Mouse (Mus musculus): ENCODE results near the gene Fmnl2.

The Fmnl2 gene

DNA sequence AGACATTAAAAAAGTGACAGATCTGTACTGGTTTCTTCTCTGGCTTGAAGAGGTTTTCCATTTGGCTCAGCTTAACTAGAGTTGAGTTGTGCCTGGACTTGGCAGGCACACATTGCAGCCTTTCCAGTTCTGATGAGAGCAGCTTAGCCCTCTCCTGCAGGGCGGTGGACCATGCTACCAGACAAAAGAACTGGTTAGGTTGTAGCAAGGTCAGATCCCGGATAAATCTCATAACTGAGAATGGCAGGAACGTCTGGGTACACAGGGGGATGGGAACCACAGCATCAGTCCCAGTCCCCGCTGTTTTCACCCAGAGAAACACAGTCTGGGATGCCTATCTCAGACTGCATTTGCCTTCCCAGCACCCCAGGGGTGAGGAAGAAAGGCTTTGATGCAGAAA is 127.5 kb downstream of the Fmnl2 start:
- no peak for DNase-seq (ENCODE audit: low read depth, low spot score)

DNA sequence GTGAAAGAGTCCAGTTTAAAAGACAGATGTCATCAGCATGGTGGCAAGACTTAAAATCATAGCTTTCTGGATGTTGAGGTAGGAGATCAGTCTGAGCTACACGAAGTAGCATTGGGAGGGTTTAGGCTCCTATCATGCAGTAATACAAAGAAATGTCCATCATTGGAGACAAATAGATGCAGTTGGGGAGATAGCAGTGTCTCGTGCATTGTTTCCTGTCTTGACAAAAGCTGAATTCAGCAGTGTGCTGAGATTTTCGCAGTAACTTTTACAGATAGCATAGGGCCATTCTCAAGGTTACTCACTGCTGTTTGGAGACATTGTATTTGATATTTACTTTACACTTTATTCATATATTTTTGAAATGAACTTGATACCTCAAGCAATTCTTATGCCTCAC is 128.7 kb downstream of the Fmnl2 start:
- no peak for DNase-seq (ENCODE audit: low read depth, low spot score)

DNA sequence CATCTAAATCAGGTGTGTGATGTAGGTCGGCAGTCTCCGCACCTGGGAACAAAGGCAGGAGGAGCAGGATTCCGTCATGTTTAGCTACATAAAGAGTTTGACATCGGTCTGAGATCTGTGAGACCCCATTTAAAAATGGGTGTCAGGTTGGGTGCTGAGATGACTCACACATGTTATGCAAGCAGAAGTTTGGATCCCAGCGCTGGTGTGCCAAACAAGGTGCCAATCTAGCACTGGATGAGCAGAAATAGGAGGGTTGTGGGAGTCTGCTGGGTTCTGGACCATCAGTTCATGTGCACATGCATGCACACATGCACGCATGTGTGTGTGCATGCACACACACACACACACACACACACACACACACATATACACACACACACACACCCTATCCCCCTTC is 129.4 kb downstream of the Fmnl2 start:
- DNase-seq (ENCODE audit: low read depth, low spot score): no peak

DNA sequence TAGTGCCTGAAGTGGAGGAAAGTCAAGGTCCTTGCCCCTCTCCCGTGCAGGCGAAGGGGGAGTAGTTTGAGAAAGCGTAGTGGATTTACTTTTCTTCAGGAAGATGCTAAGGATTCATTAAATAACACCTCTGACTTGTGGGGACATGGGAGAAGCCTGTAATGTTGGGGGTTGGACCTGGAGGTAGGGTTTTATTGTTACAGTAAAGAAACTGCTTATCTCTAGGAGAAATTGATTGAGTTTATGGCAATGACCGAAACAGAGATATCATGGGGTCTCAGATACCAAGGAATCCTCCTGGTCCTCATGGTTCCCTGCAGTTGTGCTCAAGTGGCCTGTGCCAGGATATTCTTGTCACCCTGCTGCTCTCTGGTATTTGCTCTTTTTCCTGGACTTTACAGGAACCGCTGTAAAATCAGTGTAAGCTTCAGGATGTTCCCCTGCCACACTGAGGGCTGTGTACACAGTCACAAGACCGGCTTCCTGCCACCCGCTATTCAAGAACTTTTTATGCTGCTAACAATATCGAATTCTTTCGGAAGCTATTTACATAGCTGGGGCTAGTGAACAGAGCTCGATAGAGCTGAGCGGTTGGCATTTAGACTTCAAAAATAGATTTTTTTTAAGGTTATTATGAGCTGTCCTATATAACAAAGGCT is 130.1 kb downstream of the Fmnl2 start:
- no peak for DNase-seq (ENCODE audit: low read depth, low spot score)

DNA sequence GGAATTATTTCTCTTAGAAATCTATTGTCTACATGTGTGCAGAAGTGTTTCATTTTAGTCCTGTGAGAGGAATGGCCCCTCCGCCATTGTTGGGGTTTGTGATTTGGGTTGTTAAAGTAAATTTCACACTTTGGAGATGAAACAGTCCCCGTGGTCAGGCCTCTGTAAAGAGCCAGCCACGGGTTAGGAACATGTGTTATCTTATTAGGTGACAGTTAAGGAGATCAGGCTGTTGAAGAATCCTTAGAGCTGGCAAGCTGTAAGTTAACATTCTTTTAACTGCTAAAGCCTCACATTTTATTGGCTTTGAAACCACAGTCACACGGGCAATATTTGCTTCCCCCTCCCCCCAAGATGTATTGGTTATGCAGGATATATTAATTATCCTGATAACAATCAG is 131.7 kb downstream of the Fmnl2 start:
- DNase-seq (ENCODE audit: low read depth, low spot score): no peak

DNA sequence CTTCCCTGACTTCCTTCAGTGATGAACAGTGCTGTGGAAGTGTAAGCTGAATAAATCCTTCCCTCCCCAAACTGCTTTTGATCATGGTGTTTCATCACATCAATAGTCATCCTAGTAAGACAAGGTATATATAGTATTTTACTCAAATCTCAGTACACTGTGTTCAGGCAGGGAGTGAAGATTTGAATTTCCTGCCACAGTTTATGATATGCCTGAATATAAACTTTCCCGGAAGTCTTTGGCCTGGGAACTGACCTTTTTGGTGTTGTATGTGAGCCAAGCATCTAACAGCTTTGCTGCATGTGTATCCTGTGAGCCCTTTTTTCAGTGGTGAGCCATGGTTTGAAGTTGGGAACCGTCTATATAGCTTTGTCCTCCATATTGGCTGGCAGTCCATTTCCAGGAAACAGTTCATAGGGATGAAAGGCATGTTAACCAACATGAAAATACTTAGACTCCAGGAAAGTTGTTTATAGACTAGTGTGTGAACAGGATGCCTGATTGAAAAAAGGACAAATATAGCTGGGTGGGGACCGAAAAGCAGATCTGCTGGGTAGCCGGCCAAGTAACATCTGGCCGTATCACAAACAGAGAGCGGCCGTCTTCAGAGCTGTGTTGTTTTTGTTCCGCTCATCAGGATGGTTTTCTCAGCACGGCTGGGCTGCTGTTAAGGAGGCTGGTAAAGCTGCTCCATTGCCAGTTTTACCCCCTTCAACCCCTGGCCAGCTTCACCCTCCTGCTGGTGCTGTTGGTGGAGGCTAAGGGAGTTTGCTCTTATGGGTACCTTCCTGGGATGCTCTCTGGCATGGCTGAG is 133.4 kb downstream of the Fmnl2 start:
- DNase-seq (ENCODE audit: low read depth, low spot score): no peak

DNA sequence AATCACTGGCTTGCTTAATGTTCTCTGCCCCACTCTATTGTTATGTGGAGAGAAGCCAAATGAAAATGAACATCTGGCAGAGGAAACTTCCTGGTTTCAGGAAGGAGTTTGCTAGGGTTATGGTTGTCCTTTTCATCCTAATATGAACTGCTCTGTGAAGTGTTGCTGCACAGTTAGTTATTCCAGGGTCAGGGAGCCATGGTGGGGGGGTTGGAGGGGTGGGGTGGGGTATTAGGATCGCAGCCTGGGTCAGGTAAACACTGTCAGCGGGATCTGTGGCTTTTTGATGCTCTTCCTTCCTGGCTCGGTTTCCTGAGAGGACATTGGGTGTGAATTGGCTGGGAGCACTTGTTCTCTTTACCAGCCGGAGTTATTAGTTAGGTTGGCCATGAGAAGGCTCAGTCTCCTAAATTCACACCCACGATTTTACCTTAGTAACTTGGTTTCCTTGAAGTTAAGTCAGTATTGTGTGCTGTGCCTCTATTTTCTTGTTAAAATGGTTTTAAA is 134.1 kb downstream of the Fmnl2 start:
- DNase-seq (ENCODE audit: low read depth, low spot score): no peak

DNA sequence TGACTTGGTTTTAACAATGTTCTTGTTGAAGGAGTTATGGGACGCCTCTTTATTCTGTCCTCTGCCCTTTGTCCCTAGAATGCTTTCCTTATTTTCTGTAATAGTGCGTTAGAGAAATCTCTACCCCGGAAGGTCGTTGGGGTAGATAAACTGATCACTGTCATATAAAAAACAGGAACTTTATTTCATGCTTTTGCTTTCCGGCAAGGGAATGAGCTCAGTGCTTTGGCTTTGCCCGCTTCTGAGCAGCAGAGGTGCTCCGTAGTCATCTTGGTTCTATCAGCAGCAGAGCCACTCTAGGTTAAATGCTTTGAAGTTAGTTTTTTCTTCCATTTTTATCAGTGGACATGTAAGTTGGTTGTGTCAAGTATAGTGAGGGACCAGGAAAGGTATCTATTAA is 135.6 kb downstream of the Fmnl2 start:
- DNase-seq (ENCODE audit: low read depth, low spot score): no peak

DNA sequence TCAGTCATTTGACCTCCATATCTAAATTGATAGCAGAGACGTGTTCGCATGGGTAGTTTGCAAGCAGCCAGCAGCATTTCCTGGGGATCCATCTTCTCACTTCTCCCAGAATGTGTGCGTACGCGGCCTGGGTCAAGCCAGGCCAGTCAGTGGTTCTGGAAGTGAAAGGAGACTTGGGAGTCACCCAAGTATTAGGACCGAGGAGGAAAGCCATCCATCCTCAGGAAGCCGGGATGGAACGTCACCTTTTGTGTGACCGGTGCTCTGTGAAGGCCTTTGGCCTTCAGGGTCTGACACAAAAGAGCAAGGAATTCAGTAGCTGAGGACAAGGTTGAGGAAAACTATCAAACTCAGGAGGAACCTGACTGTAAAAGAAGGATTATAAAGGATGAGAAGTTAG is 136.9 kb downstream of the Fmnl2 start:
- DNase-seq (ENCODE audit: low read depth, low spot score): no peak

DNA sequence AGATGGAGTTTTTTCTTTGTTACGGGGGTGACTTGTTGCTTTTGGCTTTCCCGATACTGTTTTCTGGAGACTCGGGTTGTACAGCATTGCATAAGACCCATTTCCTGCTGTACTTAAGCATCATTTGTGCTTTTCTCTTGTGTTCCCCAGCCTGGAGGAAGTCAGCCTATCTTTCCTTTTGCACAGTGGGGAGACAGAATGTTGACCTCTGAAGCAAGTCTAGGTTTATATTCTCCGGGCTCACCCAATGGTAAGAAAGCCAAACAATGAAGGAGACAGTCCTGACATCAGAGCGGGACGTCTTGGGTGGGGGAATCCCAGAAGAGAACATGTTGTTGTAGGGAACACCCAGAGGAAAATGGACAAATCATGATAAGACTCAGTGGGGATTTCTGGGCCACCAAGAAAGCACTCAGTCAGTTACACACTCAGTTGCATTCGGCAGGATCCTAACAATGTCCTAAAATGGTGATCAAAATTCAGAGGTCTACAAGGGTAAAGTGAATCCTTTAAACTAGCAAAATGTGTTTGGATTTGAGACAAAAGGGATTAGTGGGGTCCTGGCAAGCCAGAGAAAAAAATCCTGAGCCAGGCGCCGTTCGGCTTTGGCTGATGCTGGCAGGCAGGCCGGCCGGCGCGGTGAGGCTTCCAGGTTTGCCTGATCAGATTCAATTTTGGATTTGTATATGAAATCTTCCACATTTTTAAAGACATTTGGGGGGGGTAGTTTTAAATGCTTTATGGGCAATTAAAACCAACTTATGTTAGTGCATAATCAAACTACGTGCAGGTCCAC is 140.5 kb downstream of the Fmnl2 start:
- no peak for DNase-seq (ENCODE audit: low read depth, low spot score)

DNA sequence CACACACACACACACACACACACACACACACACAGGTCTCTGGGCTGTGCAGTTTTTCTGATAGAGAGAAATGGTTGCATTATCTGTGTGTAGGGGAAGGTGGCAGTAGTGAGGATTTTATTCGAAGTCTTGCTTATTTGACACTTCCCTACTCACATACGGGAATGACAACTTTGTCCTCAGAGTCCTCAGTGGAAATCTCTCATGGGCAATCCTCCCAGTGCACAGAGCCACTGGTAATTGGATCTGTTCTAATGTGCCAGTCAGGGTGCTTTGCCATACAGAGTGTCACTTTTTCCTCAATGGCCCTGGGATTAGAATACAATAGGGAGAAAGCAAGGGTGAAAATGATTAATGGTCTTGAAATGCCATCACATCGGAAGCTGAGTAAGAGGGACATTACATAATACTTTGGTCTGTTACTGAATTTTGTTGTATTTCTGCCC is 141.9 kb downstream of the Fmnl2 start:
- no peak for DNase-seq (ENCODE audit: low read depth, low spot score)

DNA sequence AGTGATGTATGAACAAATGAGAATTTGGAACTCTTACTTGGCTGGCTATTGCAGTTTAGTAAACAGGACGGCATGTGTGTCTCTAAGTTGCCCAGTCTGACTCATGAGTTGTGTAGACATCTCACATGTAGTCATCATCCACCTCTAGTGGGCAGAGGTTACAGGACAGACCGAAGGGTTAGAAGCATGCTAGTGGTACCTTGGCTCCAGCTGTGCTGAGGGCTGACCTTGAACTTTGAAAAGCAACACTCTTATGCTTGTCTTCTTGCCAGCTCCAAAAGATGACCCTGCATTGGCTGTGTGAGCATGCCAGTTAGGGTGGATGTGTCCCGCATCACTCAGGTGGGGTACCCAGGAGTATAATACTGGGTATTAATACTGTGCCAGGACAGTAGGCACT is 142.8 kb downstream of the Fmnl2 start:
- no peak for DNase-seq (ENCODE audit: low read depth, low spot score)

DNA sequence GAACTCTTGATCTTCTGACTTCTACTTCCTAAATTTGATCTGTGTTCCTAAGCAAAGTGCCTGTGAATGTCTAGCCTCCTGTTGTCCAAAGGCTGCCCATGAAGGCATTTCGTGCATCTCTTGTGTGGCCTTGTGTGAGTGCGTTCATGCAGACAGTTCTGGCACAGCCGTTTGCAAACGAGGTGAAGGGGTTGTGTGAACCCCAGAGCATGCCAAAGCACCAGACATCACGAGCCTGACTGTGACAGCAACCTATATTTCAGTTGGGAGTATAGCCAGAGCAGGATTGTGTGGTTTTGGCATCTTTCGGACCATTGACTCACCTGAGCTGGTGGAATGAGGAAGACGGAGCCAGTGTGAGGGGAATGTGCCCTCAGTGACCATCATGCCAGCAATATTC is 148.5 kb downstream of the Fmnl2 start:
- no peak for DNase-seq (ENCODE audit: low read depth, low spot score)

DNA sequence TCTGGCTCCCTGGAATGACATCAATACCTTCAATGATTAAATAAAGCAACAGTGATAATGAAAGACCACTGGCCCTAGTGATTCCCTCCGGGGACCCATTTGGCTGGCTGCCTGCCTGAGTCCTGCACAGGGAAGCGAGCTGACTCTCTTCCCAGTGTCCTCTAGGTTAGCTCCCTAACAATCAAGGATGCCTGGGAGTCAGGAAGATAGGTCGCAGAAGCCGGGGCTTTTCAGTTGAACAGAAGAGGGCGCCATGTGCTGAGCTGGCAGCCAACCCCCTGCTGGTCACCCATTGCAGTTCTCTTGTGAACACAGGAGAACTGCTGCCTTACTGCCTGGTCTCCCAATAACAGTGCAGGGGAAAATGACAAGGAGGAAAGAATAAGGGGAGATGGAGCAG is 149.5 kb downstream of the Fmnl2 start:
- no peak for DNase-seq (ENCODE audit: low read depth, low spot score)

DNA sequence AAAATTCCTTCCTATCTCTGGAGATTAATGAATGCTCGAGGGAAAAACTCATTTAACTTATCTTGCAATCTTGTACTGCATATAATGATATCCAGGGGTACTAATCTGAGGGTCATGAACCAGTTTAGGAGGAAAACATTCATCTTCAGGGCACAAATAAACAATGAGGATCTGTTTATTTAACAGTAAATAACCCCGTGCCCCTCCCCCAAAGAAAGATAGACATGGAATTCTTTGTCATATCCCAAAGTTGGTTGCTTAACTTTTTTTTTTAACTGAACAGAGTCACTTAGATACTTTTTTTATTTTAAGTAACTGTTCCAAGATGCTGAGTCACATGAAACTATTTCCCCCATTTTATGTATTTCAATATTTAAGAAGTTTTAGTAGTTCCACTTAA is 155.4 kb downstream of the Fmnl2 start:
- DNase-seq (ENCODE audit: low read depth, low spot score): no peak

DNA sequence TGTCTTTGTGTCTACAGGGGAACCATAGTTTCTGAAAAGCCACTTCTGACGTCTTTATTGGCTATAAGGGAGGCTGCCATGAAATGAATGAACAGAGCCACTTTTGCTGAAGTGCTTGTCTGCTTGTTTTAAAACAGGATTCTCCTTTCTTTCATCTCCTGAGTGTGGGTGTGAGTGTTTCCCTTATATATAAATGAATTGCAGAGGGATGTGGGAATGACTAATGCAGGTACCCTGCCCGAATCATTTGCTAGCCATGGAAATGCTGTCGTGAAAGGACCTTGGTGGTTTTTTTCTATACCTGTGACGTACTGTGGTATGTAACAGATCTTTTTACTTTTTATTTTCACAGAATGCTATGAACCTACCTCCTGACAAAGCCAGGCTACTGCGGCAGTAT is 156.8 kb downstream of the Fmnl2 start:
- no peak for DNase-seq (ENCODE audit: low read depth, low spot score)

DNA sequence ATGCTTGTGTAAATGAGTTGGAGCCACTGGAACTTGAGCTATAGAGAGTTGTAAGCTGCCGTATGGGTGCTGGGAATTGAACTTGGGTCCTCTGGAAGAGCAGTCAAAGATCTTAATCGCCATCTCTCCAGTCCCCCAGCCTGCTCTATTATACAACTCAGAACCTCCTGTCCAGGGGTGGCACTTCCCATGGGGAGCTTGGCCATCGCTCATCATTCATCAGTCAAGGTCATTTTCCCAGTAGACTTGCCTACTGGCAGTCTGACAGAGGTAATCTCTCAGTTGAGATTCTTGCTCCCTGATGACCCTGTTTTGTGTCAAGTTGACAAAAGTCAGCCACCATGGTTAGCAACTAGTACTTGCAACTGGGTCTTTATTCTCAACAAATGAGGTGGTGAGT is 165.3 kb downstream of the Fmnl2 start:
- no peak for DNase-seq (ENCODE audit: low read depth, low spot score)

DNA sequence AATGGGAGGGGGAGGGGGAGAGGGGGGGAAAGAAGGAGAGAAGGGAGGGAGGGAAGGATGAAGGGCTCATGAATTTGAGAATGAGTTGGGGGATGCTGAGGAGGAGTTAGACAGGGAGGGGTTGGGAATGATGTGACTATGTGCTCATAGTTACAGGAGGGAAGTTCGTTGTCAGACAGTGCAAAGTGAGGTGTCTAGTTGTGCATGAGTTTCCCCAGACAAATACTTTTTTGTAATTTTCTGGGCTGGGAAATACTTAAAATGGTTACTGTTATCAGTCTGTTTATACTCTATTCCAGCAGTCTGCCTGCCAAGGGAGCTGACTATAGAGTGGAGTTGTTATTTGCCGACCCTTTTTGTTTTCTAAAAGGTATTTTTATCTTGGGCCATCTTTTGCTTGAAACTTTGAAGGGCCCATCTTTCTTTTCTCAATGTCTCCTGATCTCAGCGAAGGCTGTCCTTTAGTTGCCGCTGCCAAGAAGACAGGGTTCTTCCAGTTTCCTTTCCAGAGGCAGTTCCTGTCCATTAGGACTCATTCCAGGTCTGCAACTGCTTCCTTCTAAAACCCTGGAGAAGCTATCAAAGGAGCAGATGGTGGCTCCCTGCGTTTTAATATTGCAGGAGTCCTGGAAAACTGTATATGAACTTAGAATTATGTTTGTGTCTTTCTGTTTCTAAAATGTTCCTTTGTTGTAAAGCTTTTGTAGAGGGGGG is 168.6 kb downstream of the Fmnl2 start:
- DNase-seq (ENCODE audit: low read depth, low spot score): no peak

DNA sequence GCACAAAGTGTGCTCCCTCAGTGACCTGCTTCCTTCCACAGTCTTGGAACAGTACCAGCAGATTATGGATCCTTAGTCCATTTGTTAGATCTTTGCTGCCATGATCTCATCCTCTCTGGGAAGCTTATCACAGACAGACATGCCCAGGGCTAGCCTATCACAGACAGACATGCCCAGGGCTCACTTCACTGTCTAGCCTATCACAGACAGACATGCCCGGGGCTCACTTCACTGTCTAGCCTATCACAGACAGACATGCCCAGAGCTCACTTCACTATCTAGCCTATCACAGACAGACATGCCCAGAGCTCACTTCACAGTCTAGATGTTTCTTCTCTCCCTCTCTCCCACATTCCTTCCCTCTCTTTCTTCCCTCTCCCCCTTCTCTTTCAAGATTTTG is 171.2 kb downstream of the Fmnl2 start:
- DNase-seq (ENCODE audit: low read depth, low spot score): no peak

DNA sequence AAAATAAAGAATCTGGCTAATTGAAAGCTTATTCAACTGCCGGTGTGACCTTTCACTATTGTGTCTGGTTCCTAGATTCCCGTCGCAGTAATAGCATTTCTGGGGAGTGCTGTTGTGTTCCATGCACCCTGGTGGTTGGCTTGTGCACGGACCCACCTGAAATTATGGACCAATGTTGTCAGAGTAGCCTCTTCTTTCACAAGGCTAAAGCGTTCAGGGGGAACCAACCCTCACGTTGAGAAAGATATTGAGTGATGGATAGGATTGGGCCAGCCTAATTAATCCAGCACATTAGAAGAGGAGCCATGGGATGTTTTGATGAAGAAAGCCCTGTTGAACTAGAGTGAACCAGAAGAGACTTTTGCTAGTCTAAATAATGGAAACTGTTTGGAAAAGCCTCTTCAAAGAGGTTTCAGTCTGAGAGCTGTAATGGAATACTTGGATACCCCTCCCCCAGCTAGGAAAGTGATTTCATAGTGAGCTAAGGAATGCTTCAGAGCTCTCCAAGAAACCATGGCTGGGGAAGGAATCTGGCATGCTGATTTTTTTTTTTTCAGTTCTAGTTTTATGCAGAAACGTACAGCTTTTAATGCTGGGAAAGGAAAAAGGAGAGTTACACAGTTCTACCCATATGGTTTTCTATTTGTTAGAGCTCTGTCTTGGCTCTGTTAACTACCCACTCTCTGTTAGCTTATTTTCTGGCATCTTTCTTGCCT is 172.2 kb downstream of the Fmnl2 start:
- DNase-seq (ENCODE audit: low read depth, low spot score): no peak

DNA sequence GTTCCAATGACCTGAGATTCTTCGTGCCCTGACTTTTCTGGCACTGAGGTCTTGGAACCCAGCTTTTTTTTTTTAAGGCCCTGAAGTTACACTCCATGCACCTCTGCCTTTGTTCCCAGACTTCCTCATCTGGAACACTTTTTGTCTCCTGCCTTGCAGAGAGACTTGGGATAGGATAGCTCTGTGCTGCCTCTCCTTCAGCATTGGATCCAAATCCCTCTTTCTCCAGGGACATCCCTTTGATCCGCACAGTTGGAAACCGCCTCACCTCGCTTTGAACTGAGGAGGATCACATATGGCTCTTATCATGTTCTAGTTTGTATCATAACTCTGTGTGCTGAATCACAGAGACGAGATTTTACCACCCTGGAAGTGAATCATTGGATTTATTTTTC is 172.8 kb downstream of the Fmnl2 start:
- DNase-seq (ENCODE audit: low read depth, low spot score): no peak

All from CD4-positive helper T cell, adult 2 months (primary cell).